Mouse (Mus musculus) hindbrain, embryonic 10.5 days (tissue): ENCODE results near the gene Olfr504. TPM values are rescaled to one million over a fixed set of nuclear protein-coding genes. Genes with fewer than 3 reads are reported as not detected.
"Not testable (repeated sequence)": the region's sequence is repeated elsewhere in the genome, so short reads cannot be mapped to it uniquely, and the experiment has no call there.

Experiments used
- DNase-seq: peaks from one replicate; pipeline ENCODE4 v3.0.0-alpha.2; 2017; ENCODE audit warnings: low spot score
- H3K27ac ChIP-seq: fragments of 300-500 bp; sonication (generic); 2 replicates; pipeline ENCODE4 v1.5.1; 2016; ENCODE audit warnings: mild to moderate bottlenecking, moderate library complexity
- H3K27me3 ChIP-seq: fragments of 300-500 bp; sonication (generic); 2 replicates; pipeline ENCODE4 v1.6.1; 2016; ENCODE audit warnings: mild to moderate bottlenecking; ENCODE audit not compliant: poor library complexity, insufficient read depth, severe bottlenecking
- H3K36me3 ChIP-seq: fragments of 300-500 bp; sonication (generic); 2 replicates; pipeline ENCODE4 v1.6.1; 2016; ENCODE audit warnings: mild to moderate bottlenecking, moderate library complexity
- H3K4me1 ChIP-seq: fragments of 300-500 bp; sonication (generic); replicated peaks from 2 replicates; pipeline ENCODE4 v1.6.1; 2016; ENCODE audit warnings: mild to moderate bottlenecking
- H3K4me3 ChIP-seq: fragments of 300-500 bp; sonication (generic); 2 replicates; pipeline ENCODE4 v1.5.1; 2016; ENCODE audit warnings: mild to moderate bottlenecking, moderate library complexity
- H3K9me3 ChIP-seq: fragments of 300-500 bp; sonication (generic); 2 replicates; pipeline ENCODE4 v1.6.1; 2016; ENCODE audit warnings: mild to moderate bottlenecking, moderate library complexity
- WGBS: fragments of 180-500 bp; shearing (Covaris S2); methylation state at CpG from one replicate; pipeline ENCODE4 v1.1.7; 2016; 5-methylcytosine and 5-hydroxymethylcytosine counted together
- polyA plus RNA-seq: library from polyadenylated mRNA; unstranded; fragments of >200 nt; fragmentation: Nextera tagmentation; extraction: Ambion mirVana; gene quantifications from 2 replicates; pipeline ENCODE4 v1.2.1, GENCODE M21; 2016

The Olfr504 gene
- not detected in 2 replicates for polyA plus RNA-seq

- DNase-seq = no peak
- H3K27me3 ChIP-seq = no peaks in the 10 kb centered on the region
- WGBS = 87% methylated on average over 1 of the region's 1 CpGs
- no peak within 1 kb of the TSS for H3K27ac ChIP-seq
- no peaks in the 10 kb centered on the region for H3K36me3 ChIP-seq
- no peaks in the 10 kb centered on the region for H3K4me1 ChIP-seq
- H3K4me3 ChIP-seq = no peak within 1 kb of the TSS
- H3K9me3 ChIP-seq = peaks cover 9% of the 10 kb centered on the region; the same call in 1 of the 2 replicates
Observed at GRCm38 (mm10) chr7:108565693-108566092, at the start of gene Olfr504. TSS of gene Olfr504 (minus strand) at chr7:108565793.

DNA sequence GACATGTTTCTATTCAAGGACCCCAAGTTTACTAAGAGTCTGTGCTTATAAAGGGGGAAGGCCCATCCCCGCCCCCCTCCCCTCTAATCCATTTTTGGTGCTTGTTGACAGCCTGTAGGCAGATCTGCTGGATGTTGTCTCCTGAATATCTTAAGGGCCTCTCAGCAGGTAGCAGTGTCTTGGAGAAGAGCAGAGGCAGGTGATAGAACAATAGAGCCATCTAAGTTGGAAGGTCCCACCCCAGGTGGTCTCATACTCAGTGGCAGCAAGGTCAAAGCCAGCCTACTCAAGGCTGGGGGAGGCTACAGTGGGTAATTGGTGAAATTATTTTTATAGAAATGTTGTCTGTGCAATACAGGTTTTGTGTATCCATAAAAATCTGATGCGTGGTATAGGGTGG, 48.5 kb upstream of the Olfr504 start:
- Histone ChIP-seq H3K27me3 (no peaks in the 10 kb centered on the region), H3K4me3 (no peak overlapping the region), H3K4me1 (no peaks in the 10 kb centered on the region), H3K27ac (no peak overlapping the region), H3K36me3 (no peaks in the 10 kb centered on the region), H3K9me3 (no peaks in the 10 kb centered on the region)
- WGBS = 89% methylated on average over 2 of the region's 2 CpGs
- no peak for DNase-seq

DNA sequence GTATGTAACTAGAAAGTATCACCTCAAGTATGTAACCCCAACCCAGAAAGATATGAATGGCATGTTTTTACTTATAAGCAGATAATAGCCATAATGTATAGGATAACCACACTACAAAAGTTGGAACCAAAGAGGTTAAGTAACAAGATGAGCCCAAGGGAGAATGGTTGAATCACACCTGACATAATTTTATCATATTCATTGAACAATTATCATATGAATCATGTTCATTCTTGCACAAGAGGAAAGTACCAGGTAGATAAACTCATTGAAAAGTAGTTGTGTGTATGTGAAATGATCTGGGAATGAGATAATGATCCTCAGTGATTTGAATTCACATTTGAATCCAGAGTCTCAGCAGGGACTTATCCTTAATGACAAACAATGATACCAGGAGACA, 44.9 kb upstream of the Olfr504 start, which contains the start of gene Olfr506:
Gene Olfr506 (plus strand): TSS at position 301 of the 400 bp plus-strand sequence.
- no peak within 1 kb of the TSS for H3K4me3 ChIP-seq
- no peaks in the 10 kb centered on the region for H3K4me1 ChIP-seq
- no peaks in the 10 kb centered on the region for H3K27me3 ChIP-seq
- DNase-seq = no peak
- H3K36me3 ChIP-seq = no peaks in the 10 kb centered on the region
- no peak within 1 kb of the TSS for H3K27ac ChIP-seq
- no peaks in the 10 kb centered on the region for H3K9me3 ChIP-seq

DNA sequence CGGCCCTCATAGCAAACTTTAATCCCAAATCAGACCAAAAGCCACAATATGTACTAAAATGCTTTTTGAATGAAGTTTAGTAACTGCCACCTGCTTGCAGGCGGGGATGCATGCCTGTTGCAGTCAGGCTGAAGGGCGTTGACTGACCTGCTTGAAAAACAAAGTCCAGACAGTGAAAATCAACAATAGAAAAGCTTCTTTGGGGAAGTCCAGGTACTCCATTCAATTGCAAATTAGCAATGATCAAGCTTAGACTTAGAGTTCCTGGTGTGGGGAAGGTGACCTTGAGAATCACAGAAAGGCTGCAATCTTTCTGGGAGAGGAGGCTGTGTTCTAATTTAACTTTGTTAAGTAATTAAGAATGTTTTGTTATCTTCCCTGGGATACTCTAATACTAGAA, 36.3 kb upstream of the Olfr504 start:
- H3K4me1 ChIP-seq, H3K9me3 ChIP-seq, H3K4me3 ChIP-seq, H3K36me3 ChIP-seq, DNase-seq, H3K27me3 ChIP-seq, H3K27ac ChIP-seq: not testable (repeated sequence)
- 83% methylated on average over 3 of the region's 3 CpGs for WGBS

DNA sequence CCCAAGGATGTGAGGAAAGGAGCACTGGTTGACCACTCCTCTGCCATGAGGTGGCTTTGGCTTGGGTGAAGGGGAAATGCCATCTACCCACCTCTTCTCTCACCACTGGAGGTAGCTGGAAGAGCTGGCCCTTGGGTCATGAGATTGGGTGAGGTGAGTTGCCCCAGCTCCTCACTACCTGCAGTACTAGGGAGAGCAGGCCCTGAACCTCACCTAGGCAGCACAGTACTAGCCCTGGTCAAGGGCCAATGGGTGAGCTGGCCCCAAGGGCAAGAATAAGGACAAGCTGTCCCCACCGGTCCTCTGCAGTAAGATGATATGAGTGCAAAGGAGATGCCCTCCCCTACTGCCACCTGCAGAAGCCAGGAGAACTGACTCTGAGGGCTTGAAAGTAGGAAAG, 24.2 kb upstream of the Olfr504 start:
- no peak overlapping the region for H3K4me3 ChIP-seq
- no peaks in the 10 kb centered on the region for H3K36me3 ChIP-seq
- no peaks in the 10 kb centered on the region for H3K9me3 ChIP-seq
- no peak overlapping the region for H3K27ac ChIP-seq
- DNase-seq = no peak
- H3K4me1 ChIP-seq = no peaks in the 10 kb centered on the region
- no peaks in the 10 kb centered on the region for H3K27me3 ChIP-seq
- WGBS = 96% methylated on average over 1 of the region's 1 CpGs

GRCm38 (mm10) chr7:108544227-108544626, 21.4 kb downstream of the Olfr504 start, which contains the start of gene Olfr503:
TSS of gene Olfr503 (plus strand) at chr7:108544527.
- H3K27me3 ChIP-seq, H3K27ac ChIP-seq, H3K36me3 ChIP-seq, H3K9me3 ChIP-seq, DNase-seq, H3K4me1 ChIP-seq, H3K4me3 ChIP-seq: not testable (repeated sequence)
- 73% methylated on average over 1 of the region's 1 CpGs for WGBS

DNA sequence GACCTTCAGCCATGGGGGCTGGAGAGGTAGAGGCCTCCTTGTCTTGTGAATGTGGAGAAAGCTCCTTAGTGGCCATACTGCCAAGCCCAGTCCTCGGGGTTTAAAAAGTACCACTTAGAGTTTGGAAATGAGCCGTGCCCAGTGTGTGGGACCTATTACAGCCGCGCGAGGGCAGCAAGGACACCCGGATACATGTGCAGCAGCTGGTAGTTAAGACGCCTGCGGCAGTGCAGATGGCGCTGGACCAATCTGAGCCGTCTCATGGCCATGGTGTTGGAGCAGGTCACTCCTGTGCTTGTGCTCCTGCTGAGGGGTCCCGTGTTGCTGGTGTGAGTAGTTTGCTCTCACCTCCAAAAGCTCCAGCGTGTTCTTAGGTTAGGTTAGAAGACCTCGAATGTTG, 23.2 kb downstream of the Olfr504 start:
- Histone ChIP-seq H3K9me3 (0 out of 2 replicates have a peak, but pooled peaks cover 6% of the 10 kb centered on the region), H3K27me3 (no peaks in the 10 kb centered on the region), H3K4me3 (no peak overlapping the region), H3K36me3 (no peaks in the 10 kb centered on the region), H3K4me1 (no peaks in the 10 kb centered on the region), H3K27ac (no peak overlapping the region)
- DNase-seq = no peak
- WGBS = 90% methylated on average over 13 of the region's 13 CpGs

DNA sequence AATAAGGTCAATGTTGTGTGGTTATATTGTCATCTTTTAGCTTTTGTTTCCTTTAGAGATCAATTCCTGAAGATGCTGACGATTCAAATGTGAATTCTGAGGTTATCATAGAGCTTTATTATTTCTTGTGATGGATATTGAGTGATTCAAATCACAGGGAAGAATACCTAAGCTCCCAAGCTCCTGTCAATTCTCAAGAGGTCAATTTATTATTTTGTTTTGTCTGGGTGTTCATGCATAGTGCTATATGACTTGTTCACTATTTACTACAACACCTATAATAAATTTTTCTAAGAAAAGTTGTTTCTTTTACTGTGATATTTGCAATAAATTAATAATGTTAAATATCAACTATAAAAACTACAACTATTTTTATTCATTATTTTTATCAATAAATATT, 40.6 kb downstream of the Olfr504 start, which contains the start of gene Olfr502:
Gene Olfr502 (minus strand): TSS at position 101 of the 400 bp plus-strand sequence.
- no peaks in the 10 kb centered on the region for H3K36me3 ChIP-seq
- H3K4me3 ChIP-seq = no peak within 1 kb of the TSS
- H3K9me3 ChIP-seq = 0 out of 2 replicates have a peak, but pooled peaks cover under 1% of the 10 kb centered on the region
- no peak within 1 kb of the TSS for H3K27ac ChIP-seq
- DNase-seq = no peak
- 82% methylated on average over 1 of the region's 1 CpGs for WGBS
- H3K27me3 ChIP-seq = no peaks in the 10 kb centered on the region
- H3K4me1 ChIP-seq = no peaks in the 10 kb centered on the region

Other genes starting within 250 kb of the Olfr504 start
- not detected in 2 replicates for gene Olfr492, start 242.1 kb downstream of the Olfr504 start, polyA plus RNA-seq
- gene Olfr493, start 218.8 kb downstream of the Olfr504 start, polyA plus RNA-seq = not detected in 2 replicates
- gene Olfr494, start 200.5 kb downstream of the Olfr504 start, polyA plus RNA-seq = not detected in 2 replicates
- gene Olfr495, start 172.6 kb downstream of the Olfr504 start, polyA plus RNA-seq = not detected in 2 replicates
- not detected in 2 replicates for gene Olfr497, start 145.4 kb downstream of the Olfr504 start, polyA plus RNA-seq
- not detected in 2 replicates for gene Olfr498, start 100.5 kb downstream of the Olfr504 start, polyA plus RNA-seq
- not detected in 2 replicates for gene Olfr502, start 40.7 kb downstream of the Olfr504 start, polyA plus RNA-seq
- gene Olfr503, start 21.3 kb downstream of the Olfr504 start, polyA plus RNA-seq = not detected in 2 replicates
- not detected in 2 replicates for gene Olfr506, start 45.0 kb upstream of the Olfr504 start, polyA plus RNA-seq
- not detected in 2 replicates for gene Olfr507, start 56.0 kb upstream of the Olfr504 start, polyA plus RNA-seq
- not detected in 2 replicates for gene Olfr508, start 64.2 kb upstream of the Olfr504 start, polyA plus RNA-seq
- not detected in 2 replicates for gene Olfr509, start 86.1 kb upstream of the Olfr504 start, polyA plus RNA-seq
- not detected in 2 replicates for gene Olfr510, start 100.6 kb upstream of the Olfr504 start, polyA plus RNA-seq
- gene Olfr512, start 147.5 kb upstream of the Olfr504 start, polyA plus RNA-seq = not detected in 2 replicates
- gene Olfr513, start 185.2 kb upstream of the Olfr504 start, polyA plus RNA-seq = not detected in 2 replicates